Mouse (Mus musculus) cerebellum, adult 9-11 months (tissue): ENCODE measurements around the gene Mecom.

Experiments used
- DNase-seq: peaks from one replicate; pipeline ENCODE4 v3.0.0; 2022

The Mecom gene

DNA sequence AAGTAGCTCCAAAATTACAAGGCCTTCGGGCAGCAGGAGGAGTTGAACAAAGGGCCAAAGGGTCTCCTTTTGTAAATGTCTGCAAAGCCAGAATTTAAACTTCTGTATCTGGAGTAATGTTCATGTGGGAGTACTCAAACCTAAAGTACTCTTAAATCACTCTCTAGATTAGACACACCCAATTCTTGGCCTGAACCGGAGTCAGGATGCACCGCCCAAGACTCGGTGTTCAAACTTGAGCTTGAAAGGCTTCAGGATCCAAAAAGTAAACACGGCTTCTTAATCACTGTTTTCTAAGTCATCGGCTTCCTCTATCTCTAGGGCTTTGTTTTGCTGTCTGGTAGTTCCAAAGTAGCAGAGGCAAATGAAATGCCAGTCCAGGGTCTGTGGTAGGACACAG is 67.3 kb downstream of the Mecom start:
- no peak for DNase-seq

DNA sequence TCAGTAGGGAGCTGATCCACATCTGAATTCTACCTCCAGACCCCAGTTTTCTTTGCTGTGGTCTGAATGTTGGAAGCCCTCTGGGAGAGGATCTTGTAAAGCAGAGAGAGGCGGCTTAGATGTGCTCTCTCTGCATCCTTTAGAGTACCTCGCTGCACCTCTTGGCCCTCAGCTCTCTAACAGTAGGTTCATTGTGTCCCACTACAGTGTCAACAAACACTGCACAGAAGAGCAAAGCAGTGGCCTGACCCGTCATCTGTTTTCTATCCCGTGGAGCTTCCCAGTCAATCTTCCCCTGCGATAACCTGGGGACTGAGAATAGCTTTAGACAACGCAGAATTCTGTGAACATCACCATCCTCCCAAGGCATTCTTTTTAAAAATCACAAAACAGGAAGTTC is 69.6 kb downstream of the Mecom start:
- DNase-seq: no peak

DNA sequence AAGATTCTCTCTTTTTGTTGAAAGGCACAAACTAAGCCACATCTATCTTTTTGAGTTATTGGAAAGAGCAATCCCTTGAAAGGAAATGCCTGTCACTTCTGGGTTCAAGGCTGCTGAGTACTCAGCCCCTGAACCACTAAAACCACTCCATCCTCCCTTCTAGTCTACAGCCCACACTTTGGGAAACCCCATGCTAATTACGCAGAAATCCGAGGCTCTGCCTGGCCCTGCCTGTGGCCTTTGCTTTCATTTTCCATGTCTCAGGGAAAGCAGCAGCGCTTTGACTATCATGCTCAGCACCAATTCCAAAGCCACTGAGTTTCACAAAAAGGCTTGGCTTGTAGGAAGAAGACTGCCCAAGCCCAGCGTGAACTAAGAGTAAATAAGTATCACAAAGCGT is 70.8 kb downstream of the Mecom start:
- DNase-seq: no peak

DNA sequence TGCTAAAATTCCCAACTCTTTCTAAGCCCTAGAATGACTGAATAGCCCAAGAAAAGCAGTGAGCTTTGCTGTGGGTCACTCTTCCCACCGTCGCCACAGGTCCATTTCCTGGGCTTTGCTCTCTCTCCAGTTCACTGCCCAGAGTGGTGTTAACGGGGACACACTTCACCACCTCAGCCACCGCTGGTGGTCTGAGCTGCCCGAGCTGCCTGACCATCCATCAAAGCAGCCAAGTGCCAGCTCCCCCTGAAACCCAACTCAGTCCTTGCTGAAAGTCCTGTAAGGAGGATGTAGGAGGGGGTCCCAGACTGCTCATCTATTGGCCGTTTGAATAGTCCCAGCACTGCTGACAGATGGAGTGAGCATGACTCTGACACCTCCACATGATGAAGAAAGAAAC is 72.2 kb downstream of the Mecom start:
- no peak for DNase-seq

DNA sequence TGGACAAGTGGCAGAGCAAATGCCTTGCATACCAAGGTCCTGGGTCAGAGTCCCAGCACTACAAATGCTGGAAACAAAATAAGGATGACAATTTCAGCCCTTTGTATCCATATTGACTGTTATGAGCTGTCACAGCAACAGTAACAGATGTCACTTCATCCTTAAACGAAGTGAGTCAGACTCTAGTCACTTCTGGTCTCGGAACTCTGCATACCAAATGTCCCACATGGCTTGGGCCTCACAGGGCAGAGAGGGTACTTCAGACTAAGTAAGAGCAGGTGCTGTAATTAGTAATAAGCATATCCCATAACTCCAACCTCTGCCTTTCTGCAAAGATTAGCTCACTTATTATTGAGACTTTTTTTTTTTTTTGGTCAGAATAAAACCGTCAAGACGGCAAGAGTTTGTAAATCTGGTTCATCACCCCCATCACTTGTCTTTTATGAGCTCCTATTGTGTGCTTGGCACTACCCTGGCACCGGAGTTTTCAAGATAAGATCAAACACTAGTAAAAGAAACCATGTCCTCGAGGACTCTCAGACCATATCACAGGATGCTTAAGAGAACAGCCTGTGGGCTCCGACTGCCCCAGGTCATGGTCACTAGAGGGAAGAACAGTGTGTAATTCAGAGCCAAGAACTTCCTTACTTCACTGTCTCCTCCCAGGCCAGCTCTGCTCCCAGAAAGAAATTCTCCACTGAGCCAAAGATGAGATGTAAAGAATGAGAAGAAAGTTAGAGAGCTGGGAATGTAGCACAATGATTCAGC is 79.6 kb downstream of the Mecom start:
- DNase-seq: no peak

DNA sequence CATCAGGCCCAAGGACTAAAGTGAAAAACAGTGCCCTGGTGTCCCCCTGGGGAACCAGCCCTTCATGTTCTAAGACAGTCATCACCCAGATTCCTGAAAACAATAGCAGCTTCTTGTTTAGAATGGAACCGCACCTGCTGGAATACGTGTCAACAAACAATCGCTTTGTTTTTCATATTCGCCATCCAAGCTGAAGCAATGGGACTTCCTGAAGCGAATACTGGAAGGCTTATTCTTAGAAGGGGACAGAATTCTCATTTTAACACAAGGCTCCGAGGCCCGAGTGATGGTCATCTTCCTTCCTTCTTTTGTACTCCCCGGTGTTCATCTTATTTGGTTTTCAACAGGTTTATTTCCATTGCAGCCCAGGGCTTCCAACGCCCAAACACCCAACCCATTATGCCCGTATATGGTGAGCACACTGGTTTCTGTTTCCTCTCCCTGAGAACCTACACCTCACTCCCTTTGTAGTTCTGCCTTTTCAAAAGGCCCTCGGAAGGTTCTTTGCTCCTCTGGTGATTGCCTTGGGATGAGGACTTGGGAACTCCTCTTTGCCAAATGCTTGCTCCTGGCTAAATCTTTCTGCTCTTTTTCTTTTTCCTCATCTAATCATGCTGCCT is 81.7 kb downstream of the Mecom start:
- no peak for DNase-seq

DNA sequence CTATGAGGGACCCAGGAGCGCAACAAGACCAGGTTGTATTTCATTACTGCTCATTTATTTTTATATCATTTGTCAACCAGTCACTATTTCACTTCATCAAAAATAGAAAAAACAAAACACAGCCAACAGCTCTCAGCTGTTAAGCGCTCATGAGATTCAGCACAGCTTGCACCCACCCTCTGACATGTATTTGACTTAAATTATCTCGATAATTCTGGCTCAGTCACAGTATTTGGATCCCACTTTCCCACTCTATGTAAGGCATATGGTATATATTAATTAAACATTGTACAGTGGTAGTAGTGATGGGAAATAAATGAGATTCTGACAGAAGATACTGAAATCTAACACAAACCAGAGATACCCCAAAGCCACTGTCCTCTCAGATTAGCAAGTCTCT is 83.3 kb downstream of the Mecom start:
- DNase-seq: no peak

DNA sequence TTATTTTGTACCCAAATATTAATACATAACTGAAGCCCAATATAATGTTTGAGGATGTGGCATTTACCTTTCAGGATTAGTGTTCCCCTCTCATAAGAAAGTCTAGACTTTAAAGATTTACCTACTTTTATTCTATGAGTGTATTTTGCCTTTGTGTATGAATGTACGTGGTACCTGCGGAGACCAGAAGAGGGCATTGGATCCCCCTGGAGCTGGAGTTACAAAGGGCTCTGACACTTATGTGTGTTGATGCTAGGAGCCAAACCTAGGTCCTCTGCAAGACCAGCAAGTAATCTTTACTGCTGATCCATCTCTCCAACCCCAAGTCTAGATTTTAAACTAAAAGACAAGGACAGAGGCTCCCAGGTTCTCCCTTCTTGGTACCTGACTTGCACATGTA is 86.0 kb downstream of the Mecom start:
- DNase-seq: no peak

DNA sequence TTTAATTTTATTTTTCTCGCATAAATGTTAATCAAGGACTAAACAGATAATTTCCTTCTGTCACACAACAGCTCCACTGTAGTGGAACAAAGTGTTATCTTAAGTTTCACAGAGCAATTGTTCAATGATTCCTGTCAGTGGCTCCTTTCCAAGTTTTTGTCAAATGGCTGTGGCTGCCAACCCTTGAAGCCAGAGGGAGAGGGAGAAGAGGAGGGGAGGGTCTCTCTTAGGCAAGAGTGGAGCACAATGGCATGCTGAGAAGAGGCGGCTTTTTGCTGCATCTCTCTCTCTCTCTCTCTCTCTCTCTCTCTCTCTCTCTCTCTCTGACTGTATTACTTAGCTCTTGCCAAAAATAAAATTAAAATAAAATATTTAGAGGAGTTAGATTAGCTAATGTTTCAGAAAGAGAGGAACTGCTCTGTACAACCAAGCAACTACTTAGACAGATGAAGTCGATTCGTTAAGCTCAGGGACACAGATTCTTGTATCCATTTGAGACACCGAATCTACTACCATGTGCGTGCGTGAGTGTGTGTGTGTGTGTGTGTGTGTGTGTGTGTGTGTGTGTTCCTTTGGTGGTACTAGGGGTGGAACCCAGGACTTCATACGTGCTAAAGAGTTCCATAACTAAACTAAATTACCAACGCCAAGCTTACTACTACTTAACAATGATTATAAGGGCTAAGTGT is 86.8 kb downstream of the Mecom start:
- no peak for DNase-seq

DNA sequence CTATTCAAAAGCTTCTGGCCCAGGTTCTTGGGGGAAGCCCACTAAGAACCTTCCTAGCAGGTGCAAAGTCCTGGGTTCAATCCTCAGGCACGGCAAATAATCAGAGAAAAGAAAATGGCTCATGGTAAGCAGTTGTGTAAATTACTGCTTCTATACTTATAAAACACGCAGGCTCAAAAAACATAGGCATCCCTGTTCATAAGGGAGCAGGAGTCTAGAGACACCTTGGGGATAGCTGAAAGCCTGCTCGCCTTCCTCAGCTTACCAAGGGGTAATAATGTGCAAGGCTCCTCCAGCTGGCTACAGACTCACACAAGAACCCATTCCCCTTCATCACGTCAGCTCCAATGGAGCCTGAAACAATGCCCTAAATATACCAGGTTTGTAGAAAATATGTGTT is 88.2 kb downstream of the Mecom start:
- DNase-seq: no peak

DNA sequence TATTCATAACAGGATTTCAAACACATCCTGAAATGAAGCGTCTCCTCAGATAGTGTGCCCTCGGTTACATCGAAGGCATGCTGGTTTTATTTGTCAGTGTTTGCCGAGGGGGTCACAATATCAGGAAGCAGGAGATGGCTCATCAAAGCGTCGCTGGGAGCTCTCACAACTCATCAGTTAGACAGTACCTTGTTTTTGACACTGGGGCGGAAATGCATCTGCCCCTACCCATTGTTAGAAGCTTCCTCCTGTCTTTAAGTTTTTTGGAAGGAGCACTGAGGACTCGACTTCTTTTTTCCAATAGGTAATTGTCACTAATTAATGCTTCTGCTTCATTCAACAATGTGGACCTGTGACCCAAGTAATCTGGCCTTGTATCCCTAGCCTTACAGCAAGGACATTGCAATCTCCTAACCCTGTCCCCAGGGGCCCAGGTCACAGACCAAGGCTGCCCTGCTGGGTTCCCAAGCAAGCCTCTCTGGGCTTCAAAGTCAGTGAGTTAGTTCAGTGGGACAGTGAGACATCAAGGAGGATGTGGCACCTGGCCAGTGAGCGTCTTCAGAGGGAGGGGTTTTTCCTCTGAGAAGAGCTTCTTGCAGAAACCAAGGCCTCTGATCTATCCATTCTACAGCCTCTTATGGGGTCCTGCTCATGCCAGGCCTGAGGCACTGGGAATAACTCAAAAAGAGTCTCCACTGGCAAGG is 89.7 kb downstream of the Mecom start:
- DNase-seq: no peak

DNA sequence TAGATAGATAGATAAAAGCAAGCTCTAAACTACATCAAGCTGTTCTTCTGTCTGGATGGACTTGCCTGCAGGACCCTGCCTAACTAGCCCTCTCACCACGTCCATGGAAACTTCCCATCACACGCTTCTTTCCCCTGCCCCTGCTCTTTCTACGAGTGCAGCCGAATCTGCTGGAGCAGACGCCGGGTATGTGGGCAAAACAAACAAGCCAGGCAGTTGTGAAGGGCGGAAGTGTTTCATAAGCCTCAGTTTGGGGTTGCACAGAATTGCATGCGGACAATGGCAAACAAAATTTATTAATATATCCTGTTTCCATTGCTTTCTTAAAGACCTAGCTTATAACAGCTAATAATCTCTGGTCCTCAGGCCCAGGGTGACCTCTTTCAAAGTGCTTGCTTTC is 91.9 kb downstream of the Mecom start:
- DNase-seq: no peak

DNA sequence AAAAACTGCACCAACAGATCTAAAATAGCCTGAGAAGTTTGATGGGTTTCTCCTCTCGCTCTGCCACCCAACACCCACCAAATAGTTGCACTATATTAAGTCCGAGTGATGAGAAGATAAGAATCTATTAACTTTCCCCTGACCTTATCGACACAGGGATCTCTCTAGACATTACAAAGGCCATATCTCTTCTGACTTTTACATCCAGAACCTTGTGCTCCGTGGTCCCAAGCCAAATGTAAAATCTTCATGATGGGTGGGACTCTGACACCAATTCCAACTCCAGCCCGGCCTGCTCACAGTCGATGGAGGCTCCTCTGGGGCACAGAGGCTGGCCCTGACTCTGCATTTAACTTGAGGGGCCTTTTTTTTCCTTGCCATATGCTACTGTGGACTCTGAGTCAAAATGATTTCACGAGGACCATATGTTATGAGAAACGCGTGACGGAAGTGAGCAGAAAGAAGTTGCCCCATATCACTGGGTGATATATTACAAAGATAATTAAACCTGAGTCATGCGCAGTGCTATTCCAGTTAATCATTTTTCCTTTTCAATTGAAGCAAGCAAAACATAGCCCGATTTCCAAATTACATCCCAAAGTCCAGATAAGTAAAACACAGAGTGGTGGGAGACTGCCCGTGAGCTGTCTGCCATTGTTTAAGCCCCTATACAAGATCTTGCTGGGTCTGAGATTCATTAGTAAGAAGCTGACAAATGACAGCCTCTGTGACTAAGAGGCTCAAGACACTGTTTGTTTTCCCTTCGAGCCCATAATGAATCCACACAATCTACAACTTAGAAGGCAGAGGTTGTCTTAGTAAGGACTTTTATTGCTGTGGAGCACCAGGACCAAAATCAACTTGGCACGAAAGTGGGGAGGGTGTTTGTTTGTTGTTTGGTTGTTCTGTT is 94.0 kb downstream of the Mecom start:
- DNase-seq: no peak

DNA sequence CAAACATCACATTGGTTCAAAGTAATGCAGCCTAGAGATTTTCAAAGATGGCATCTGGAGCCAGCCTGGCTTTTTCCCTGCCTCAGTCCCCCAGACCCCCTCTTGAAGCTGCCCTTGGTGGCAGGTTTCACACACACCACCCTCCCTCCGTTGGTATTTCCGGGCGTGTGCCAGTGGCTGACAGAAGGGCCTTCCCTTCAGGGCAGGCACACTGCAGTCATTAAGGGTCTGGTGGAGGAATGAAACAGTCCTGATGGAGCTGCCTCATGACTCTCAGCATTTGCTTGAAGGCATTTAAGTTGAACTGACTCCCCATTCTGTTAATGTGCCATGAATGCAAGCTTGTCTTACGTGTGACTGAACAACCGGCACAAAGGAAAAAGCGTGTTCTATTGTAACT is 94.8 kb downstream of the Mecom start:
- DNase-seq: no peak

DNA sequence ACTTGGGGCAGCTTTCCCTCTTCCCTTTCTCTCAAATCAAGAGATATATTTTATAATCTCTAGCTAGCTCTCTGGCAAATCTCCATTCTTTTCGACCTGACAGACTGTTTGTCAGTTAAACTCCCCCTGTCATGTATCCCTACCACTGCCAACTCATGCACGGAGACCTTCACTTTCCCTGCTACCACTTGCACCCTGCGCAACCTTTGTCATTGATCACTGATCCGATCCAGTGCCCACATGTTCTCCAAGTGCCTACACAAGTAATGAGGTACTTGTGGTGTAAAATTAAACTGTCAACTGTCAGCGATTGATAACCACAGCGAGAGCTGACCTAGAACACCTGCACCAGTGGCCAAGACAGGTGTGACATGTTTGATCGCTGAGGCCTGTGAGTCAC is 95.3 kb downstream of the Mecom start:
- DNase-seq: no peak

DNA sequence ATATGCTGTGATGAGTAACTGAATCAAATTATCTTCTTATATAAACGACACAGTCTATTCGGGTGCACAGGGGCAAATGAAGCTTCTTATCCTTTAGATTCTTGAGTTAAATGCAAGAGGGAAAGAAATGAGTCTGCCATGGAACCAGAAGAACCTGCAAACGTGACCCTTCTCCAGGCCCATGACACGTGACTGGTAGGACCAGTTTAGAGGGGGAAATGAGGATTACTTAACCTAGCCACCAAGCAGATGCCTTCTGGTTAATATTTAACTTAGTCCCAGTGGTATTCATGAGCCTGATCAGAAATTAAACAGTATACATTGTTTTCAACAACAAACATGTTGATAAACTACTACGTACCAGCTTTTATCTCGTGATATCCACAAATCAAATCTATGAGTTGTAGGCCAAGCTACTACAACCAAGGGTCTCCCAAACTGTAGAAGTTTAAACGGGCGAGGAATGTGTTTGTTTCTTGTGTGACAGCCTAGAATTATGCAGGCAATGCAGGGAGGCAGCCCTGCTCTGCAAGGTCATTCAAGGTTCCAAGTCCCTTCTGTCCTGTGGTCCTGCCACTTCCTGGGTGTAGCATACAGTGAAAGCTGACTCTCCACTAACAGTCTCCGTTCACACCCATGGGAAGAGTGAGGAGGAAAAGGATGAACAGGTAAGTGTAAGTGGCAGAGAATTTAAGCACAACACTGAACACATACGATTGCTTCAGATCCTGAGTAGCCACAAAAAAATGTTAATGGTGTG is 97.4 kb downstream of the Mecom start:
- DNase-seq: no peak

DNA sequence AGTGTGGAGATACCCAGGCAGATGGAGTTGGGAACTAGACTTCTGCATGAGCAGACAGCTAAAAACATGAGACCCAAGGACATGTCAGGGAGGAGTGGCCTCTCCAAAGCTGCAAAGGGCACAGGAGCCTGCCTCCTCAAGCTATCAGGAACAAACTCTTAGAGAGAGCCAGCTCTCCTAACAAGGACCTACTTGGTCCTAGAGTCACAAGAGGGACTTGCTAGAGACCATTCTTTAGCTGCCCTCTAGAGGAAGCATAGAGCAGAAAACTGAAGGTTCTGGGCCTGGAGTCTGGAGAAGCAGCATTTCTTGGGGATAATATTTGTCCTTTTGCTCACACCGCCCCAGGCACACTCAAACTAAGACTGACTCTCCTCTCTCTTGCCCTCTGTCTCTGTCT is 99.2 kb downstream of the Mecom start:
- DNase-seq: no peak

DNA sequence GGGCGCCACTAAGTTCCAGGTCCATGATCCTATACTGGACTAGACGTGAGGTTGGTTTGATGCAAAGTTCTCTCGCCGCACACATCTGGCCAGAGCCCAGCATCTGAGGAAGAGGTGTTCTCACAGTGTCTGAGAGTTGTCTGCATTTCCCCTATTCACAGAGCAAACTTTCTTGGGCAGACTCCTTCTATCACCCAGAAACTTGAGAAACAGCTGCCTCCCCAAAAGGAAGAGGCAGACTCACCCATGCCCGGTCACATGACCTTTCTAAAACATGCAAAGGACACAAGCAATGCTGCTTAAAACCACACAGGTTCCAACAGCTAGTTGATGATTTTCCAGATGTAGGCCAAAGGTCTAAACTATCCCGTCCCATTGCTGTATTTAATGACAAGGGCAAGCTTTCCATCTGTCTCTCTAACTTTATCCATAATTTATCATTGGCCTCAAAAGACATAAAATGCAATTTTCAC is 101.8 kb downstream of the Mecom start:
- DNase-seq: no peak

DNA sequence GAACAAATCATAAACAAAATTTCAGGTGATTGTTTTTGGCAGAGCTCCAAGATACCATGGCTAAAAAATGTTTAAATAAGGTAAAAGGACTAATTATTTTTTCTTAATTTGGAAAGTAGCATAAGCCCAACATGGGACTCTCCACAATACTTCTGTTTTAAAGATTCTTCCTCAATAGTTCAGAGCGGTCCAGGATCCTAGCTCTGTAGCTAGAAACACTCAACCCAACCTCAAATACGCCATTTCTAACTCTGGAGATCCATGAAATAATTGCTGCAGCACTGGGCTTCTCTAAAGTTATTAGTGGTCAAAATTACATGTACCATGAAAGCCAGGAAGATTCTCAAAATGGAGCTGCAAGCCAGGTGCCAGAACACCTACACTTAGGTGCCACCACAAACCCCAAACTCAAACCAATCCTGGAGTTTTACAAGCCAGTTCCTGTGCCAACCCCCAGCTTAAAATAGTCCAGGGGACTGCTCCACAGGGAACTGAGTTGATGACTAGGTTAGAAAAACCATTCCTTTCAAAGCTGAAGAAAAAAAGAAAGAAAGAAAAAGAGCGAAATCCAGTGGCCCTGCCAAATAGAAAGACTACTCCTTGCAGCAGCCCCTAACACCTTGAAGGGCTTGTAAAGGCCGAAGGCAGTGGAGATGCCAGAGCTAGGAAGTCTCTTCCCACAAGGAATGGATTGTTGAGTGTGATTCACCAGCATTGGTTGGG is 102.4 kb downstream of the Mecom start:
- DNase-seq: no peak

DNA sequence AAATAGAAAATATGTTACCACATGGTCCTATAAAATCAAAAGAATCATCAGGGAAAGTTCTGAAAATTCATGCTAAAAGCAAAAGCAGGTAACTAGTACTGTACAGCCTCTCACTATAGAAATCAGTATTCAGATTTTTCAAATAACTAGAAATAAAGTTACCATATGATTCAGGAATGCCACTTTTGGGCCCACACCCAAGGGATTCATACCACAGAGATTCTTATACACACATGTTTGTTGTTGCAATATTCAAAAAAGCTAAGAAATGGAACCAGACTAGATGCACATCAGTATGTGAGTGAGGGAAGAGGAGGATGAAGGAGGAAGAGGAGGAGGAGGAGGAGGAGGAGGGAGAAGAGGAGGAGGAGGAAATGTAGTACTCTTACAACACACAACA is 106.2 kb downstream of the Mecom start:
- no peak for DNase-seq

DNA sequence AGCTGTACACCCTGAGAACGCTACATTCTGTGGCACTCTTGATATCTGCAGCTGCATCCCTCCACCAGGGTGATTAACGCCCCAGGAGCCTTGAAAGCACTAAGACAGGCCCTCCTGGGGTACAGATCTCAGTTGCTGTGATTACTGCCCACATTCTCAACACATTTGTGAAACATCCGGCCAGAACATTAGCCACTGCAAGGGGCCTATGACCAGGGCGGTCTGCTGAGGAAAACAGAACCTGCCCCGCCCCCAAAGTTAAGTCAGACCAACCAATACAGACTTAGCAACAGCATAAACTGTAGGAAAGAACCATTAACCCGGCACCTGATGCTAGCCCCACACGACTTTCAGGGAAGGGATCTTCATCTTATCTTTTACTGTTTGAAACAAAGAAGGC is 109.8 kb downstream of the Mecom start:
- no peak for DNase-seq
